Mouse (Mus musculus): ENCODE measurements around the gene Hoxa3. TPM values are rescaled to one million over a fixed set of nuclear protein-coding genes. Genes with fewer than 3 reads are reported as not detected.

Hoxa3 gene
- polyA plus RNA-seq, 1 experiment from 2014 or later: 13.9 TPM

GRCm38 (mm10) chr6:52156551-52157200, 56.5 kb downstream of the Hoxa3 start:
- 3% methylated on average over 20 of the region's 20 CpGs for WGBS

GRCm38 (mm10) chr6:52155471-52155870, 57.7 kb downstream of the Hoxa3 start:
- 45% methylated on average over 3 of the region's 3 CpGs for WGBS
- Histone ChIP-seq H3K36me3 (no peaks in the 10 kb centered on the region), H3K4me2 (peak overlapping the region; percentile 75), H3K9ac (0 out of 2 replicates have a peak overlapping the region, but pooled peaks have one; percentile 17), H3K27me3 (peaks cover 26% of the 10 kb centered on the region), H3K9me3 (no peaks in the 10 kb centered on the region), H3K4me1 (replicated peaks) (peaks cover 77% of the 10 kb centered on the region), H3K27ac (replicated peaks) (no peak overlapping the region), H3K4me3 (0 out of 2 replicates have a peak overlapping the region, but pooled peaks have one; percentile 89)
- no peak for ATAC-seq (ENCODE audit: low read depth)

More at GRCm38 (mm10) chr6:52156551-52157200, 56.5 kb downstream of the Hoxa3 start:
- Histone ChIP-seq H3K36me3 (no peaks in the 10 kb centered on the region), H3K4me1 (replicated peaks) (peaks cover 81% of the 10 kb centered on the region), H3K27me3 (peaks cover 26% of the 10 kb centered on the region), H3K9ac (peak overlapping the region; percentile 92), H3K27ac (replicated peaks) (no peak overlapping the region; the same call in 1 of the 2 replicates), H3K4me3 (peak overlapping the region; percentile 89), H3K9me3 (no peaks in the 10 kb centered on the region), H3K4me2 (peak overlapping the region; percentile 75)
- no peak for ATAC-seq (ENCODE audit: low read depth)

GRCm38 (mm10) chr6:52154044-52154443, 59.1 kb downstream of the Hoxa3 start:
- Histone ChIP-seq H3K4me2 (0 out of 2 replicates have a peak overlapping the region, but pooled peaks have one; percentile 1), H3K27me3 (peaks cover 35% of the 10 kb centered on the region), H3K9ac (no peak overlapping the region), H3K36me3 (no peaks in the 10 kb centered on the region), H3K4me1 (replicated peaks) (peaks cover 66% of the 10 kb centered on the region), H3K4me3 (no peak overlapping the region), H3K9me3 (no peaks in the 10 kb centered on the region), H3K27ac (replicated peaks) (no peak overlapping the region)
- 19% methylated on average over 5 of the region's 5 CpGs for WGBS
- ATAC-seq (ENCODE audit: low read depth): no peak

- H3K9ac ChIP-seq: no peak overlapping the region
- ATAC-seq (ENCODE audit: low read depth): no peak
- no peaks in the 10 kb centered on the region for H3K36me3 ChIP-seq
- 5% methylated on average over 6 of the region's 6 CpGs for WGBS
- no peak overlapping the region for H3K4me3 ChIP-seq
- H3K4me1 ChIP-seq (replicated peaks): peaks cover 64% of the 10 kb centered on the region
- H3K4me2 ChIP-seq: 0 out of 2 replicates have a peak overlapping the region, but pooled peaks have one; percentile 13
- H3K27me3 ChIP-seq: peaks cover 35% of the 10 kb centered on the region
- 0 out of 2 replicates have a peak overlapping the region, but pooled peaks have one; percentile 28 for H3K27ac ChIP-seq (replicated peaks)
- H3K9me3 ChIP-seq: no peaks in the 10 kb centered on the region
Observed at GRCm38 (mm10) chr6:52153270-52153669, 59.9 kb downstream of the Hoxa3 start.

- Histone ChIP-seq H3K27me3 (peaks cover 35% of the 10 kb centered on the region), H3K4me1 (replicated peaks) (peaks cover 59% of the 10 kb centered on the region), H3K9ac (no peak overlapping the region), H3K4me3 (no peak overlapping the region), H3K27ac (replicated peaks) (0 out of 2 replicates have a peak overlapping the region, but pooled peaks have one; percentile 28), H3K9me3 (no peaks in the 10 kb centered on the region), H3K36me3 (no peaks in the 10 kb centered on the region), H3K4me2 (0 out of 2 replicates have a peak overlapping the region, but pooled peaks have one; percentile 13)
- WGBS: 14% methylated on average over 16 of the region's 16 CpGs
- no peak for ATAC-seq (ENCODE audit: low read depth)
Observed at GRCm38 (mm10) chr6:52152226-52153193, 60.6 kb downstream of the Hoxa3 start.

- peaks cover 33% of the 10 kb centered on the region for H3K27me3 ChIP-seq
- 44% methylated on average over 4 of the region's 4 CpGs for WGBS
Observed at GRCm38 (mm10) chr6:52151571-52151970, 61.6 kb downstream of the Hoxa3 start.

GRCm38 (mm10) chr6:52150401-52150966, 62.7 kb downstream of the Hoxa3 start:
- Histone ChIP-seq H3K4me3 (no peak overlapping the region), H3K27ac (replicated peaks) (no peak overlapping the region), H3K9ac (no peak overlapping the region), H3K9me3 (no peaks in the 10 kb centered on the region), H3K4me1 (replicated peaks) (peaks cover 39% of the 10 kb centered on the region), H3K36me3 (no peaks in the 10 kb centered on the region), H3K27me3 (peaks cover 23% of the 10 kb centered on the region), H3K4me2 (peak overlapping the region; percentile 39)
- ATAC-seq (ENCODE audit: low read depth): no peak
- WGBS: 6% methylated on average over 16 of the region's 16 CpGs

More at GRCm38 (mm10) chr6:52151571-52151970, 61.6 kb downstream of the Hoxa3 start:
- H3K4me1 ChIP-seq (replicated peaks): peaks cover 49% of the 10 kb centered on the region
- H3K4me2 ChIP-seq: no peak overlapping the region
- no peaks in the 10 kb centered on the region for H3K9me3 ChIP-seq
- no peak overlapping the region for H3K4me3 ChIP-seq
- H3K9ac ChIP-seq: no peak overlapping the region
- ATAC-seq (ENCODE audit: low read depth): no peak
- no peaks in the 10 kb centered on the region for H3K36me3 ChIP-seq
- no peak overlapping the region for H3K27ac ChIP-seq (replicated peaks)

- no peaks in the 10 kb centered on the region for H3K36me3 ChIP-seq
- peaks cover 28% of the 10 kb centered on the region for H3K4me1 ChIP-seq (replicated peaks)
- WGBS: 51% methylated on average over 5 of the region's 5 CpGs
- no peak overlapping the region for H3K4me3 ChIP-seq
- no peaks in the 10 kb centered on the region for H3K27me3 ChIP-seq
- peak; percentile 74; the same call in 1 of the 2 replicates for ATAC-seq (ENCODE audit: low read depth)
- H3K9ac ChIP-seq: no peak overlapping the region
- peak overlapping the region; percentile 34; the same call in 1 of the 2 replicates for H3K27ac ChIP-seq (replicated peaks)
- H3K4me2 ChIP-seq: no peak overlapping the region
- no peaks in the 10 kb centered on the region for H3K9me3 ChIP-seq
Observed at GRCm38 (mm10) chr6:52139115-52139514, 74.0 kb downstream of the Hoxa3 start.

GRCm38 (mm10) chr6:52138576-52138975, 74.6 kb downstream of the Hoxa3 start:
- peaks cover 28% of the 10 kb centered on the region for H3K4me1 ChIP-seq (replicated peaks)
- no peaks in the 10 kb centered on the region for H3K27me3 ChIP-seq
- H3K36me3 ChIP-seq: no peaks in the 10 kb centered on the region
- H3K4me2 ChIP-seq: no peak overlapping the region
- WGBS: 27% methylated on average over 10 of the region's 10 CpGs
- no peak for ATAC-seq (ENCODE audit: low read depth)
- no peaks in the 10 kb centered on the region for H3K9me3 ChIP-seq
- peak overlapping the region; percentile 34; the same call in 1 of the 2 replicates for H3K27ac ChIP-seq (replicated peaks)
- H3K9ac ChIP-seq: no peak overlapping the region
- no peak overlapping the region for H3K4me3 ChIP-seq

- Histone ChIP-seq H3K27ac (replicated peaks) (no peak overlapping the region), H3K27me3 (no peaks in the 10 kb centered on the region)
- peak; percentile 74; the same call in 1 of the 2 replicates for ATAC-seq (ENCODE audit: low read depth)
Observed at GRCm38 (mm10) chr6:52137841-52138535, 75.1 kb downstream of the Hoxa3 start.

GRCm38 (mm10) chr6:52123673-52124072, 89.5 kb downstream of the Hoxa3 start:
- ATAC-seq (ENCODE audit: low read depth): no peak
- 83% methylated on average over 4 of the region's 4 CpGs for WGBS
- H3K9me3 ChIP-seq: peaks cover 3% of the 10 kb centered on the region; the same call in 1 of the 2 replicates

More at GRCm38 (mm10) chr6:52137841-52138535, 75.1 kb downstream of the Hoxa3 start:
- H3K4me2 ChIP-seq: no peak overlapping the region
- no peaks in the 10 kb centered on the region for H3K36me3 ChIP-seq
- no peaks in the 10 kb centered on the region for H3K9me3 ChIP-seq
- no peak overlapping the region for H3K4me3 ChIP-seq
- peaks cover 28% of the 10 kb centered on the region for H3K4me1 ChIP-seq (replicated peaks)
- 30% methylated on average over 9 of the region's 9 CpGs for WGBS
- H3K9ac ChIP-seq: no peak overlapping the region

More at GRCm38 (mm10) chr6:52123673-52124072, 89.5 kb downstream of the Hoxa3 start:
- no peak overlapping the region for H3K9ac ChIP-seq
- no peak overlapping the region for H3K4me3 ChIP-seq
- no peaks in the 10 kb centered on the region for H3K27me3 ChIP-seq
- H3K27ac ChIP-seq (replicated peaks): no peak overlapping the region
- no peaks in the 10 kb centered on the region for H3K36me3 ChIP-seq
- H3K4me1 ChIP-seq (replicated peaks): peaks cover 20% of the 10 kb centered on the region
- no peak overlapping the region for H3K4me2 ChIP-seq
